Mouse (Mus musculus) frontal cortex, postnatal 25 days (tissue): ENCODE data around the gene Zfp598.
"Not testable (repeated sequence)": the region's sequence is repeated elsewhere in the genome, so short reads cannot be mapped to it uniquely, and the experiment has no call there.

Experiments
- DNase-seq, 2 experiments: peaks; one replicate each; pipeline ENCODE4 v3.0.0; 2022; ENCODE audit warnings: low spot score in 2 of 2

Gene Zfp598

DNA sequence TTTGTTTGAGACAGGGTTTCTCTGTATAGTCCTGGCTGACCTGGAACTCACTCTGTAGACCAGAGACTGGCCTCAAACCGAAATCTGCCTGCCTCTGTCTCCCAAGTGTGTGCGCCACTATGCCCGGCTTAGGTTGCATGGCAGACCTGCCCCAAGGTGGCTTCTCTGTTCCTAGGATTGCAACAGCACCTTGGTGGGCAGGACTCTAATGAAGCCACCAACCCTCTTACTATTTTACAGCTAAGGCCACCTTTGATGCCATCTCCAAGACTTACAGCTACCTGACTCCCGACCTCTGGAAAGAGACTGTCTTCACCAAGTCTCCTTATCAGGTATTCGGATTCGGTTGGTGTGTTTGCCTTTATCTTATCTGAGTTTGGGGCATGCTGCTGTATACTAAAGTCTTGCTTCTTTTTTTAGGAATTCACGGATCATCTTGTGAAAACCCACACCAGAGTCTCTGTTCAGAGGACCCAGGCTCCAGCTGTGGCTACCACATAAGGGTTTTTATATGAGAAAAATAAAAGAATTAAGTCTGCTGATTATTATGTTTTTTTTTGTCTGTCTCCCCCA, 52.0 kb downstream of the Zfp598 start:
- not testable (repeated sequence) for DNase-seq

DNA sequence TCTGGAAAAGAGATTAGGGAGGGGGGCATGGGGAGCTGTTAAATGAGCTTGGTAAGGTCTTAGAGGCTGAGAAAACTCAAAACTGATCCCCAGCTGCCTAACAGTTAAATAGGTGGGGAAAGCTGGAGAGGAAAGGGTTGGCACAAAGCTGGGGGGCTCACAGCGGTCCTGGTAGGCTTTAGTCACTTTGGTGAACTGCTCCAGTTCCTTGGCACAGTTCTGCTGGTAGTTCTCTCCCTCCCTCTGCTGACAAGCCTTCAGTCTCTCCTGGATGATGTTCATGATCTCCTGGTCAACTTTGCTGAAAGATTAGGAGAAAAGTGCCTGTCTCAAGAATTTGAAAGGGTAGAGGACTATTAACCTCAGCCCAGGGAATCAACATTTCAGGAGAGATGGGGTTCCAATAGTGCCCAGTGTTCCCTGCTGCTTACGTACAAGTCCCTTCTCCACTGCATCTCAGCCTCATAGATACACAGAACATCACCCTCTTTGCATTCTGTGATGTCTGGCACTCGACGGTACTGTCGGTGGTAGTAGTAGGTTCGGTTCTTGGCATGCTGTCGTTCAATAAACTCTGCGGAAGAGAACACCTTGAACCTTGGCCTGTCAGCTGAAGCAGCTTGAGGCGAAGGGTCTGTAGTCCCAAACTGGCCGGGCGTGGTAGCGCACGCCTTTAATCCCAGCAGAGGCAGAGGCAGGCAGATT, 52.9 kb downstream of the Zfp598 start:
- no peak for DNase-seq

DNA sequence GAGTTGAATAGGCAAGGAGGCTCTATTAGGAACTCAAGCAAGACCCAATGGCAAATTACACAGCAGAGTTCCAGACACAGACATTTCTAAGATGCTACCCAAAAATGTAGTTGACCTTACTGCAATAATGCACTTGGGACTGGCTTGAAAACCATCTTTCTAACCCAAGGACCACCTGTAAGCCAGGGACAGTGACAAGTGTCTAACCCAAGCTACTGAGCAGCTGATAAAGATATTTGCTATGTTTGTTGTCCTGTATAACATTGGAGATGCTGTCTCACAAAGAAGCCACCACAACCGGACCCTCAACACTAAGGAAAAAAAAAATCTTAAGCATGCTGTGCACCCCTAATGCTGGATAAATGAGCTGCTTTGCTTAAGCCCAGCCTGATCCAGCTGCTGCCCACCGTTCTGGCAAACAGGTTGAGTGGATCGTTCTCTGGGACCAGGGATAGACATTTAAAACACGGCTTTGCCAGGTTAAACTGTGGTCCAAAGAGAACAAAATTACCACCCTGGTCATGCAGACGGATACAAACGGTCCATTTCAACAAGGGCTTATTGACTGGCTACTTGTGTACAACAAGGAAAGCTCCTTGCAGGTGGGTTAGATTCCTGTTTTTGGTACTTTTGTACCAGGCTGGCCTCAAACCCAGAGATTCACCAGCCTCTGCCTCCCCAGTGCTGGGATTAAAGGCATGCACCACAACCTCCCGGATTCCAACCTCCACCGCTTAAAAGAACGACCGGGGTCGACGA, 53.8 kb downstream of the Zfp598 start:
- DNase-seq = no peak

DNA sequence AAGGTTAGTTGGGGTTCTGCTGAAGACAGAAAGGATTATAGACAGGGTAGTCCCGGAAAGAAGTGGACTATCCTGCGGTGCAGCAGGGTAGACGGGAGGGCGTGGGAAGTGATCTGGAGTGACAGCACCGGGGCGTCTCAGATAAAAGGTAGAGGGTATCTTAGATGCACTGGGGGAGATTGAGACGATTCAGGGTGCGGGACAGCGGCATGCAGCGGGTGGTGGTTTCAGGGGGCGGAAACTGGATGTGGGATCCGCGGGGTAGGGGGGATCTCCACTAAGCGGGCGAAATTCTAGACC, 54.3 kb downstream of the Zfp598 start:
- no peak for DNase-seq

DNA sequence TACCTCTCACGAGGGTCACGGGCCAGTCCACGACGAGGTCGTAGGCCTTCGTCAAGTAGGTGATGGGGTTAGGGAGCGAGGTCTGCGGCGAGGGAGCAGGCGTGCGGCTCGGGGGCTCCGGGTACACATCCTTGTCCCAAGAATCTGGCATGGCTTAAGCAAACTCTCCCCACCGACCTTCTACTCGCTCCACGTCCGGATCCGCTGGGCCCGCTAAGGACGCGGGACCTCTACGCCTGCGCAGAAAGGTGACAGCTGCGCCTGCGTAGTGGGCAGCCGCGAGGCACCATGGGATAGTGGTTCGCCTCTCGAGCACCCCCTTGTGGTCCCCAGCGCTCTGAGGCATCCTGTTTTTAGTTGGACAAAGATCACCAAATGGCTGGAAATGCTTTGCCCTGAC, 54.7 kb downstream of the Zfp598 start, which contains the start of gene Ndufb10:
Ndufb10 (minus strand) TSS at position 295 of the 400 bp plus-strand sequence.
- DNase-seq = peak; percentile 95 to 96

DNA sequence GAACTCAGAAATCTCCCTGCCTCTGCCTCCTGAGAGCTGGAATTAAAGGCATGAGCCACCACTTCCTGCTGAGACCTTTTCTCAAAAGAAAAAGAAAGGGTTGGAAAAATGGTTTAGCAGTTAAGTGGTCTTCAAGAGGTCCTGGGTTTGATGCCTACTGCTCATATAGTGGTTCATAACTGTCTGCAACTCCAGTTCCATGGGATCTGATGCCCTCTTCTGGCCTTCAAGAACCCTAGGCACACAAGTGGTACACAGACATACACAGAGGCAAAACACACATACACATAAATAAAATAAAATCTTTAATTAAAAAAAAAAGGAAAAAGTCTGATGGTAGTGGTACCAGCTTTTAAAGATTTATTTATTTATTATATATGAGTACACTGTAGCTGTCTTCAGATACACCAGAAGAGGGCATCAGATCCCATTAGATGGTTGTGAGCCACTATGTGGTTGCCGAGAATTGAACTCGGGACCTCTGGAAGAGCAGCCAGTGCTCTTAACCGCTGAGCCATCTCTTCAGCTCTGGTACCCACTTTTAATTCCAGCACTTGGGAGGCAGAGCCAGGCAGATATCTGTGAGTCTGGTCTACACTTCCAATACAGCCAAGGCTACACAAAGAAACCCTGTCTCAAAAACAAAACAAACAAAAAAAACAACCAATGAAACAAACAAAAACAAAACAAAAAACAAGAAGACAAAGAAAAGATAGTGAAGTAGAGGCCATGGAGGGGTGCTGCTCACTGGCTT, 56.3 kb downstream of the Zfp598 start:
- DNase-seq = no peak

DNA sequence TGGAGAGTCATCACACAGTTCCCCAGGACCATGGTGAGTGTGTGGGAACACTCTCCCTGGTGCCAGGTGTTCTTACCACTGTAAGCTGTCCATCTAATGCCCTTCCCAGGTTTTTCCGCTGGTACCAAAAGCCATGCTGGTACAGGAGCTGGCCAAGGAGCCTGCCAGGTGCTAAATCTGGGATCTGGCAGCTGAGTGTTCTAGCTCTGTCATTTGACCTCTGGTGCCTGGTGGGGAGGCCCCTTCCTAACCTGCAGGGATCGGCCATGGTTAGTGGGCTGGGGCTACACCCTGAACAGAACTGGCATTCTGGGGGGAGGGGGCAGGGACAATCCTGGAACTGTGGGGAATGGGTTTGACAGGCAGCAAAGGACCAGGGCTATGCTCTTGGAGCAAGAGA, 58.1 kb downstream of the Zfp598 start, which contains the start of gene Rpl3l:
Rpl3l (plus strand) TSS at position 203 of the 400 bp plus-strand sequence.
- no peak for DNase-seq

DNA sequence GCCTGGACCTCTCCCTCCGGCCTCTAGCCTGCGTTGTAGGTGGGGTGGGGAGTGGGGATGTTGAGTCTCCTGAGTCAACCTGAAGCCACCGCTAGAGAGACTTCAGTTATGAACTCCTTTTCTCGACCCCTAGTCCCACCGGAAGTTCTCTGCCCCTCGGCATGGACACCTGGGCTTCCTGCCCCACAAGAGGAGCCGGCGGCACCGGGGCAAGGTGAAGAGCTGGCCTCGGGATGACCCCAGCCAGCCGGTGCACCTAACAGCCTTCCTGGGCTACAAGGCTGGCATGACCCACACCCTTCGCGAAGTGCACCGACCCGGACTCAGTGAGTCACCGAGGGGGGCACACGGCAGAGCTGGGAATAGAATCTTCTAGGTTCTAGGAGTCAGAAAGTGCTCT, 58.7 kb downstream of the Zfp598 start:
- no peak for DNase-seq

DNA sequence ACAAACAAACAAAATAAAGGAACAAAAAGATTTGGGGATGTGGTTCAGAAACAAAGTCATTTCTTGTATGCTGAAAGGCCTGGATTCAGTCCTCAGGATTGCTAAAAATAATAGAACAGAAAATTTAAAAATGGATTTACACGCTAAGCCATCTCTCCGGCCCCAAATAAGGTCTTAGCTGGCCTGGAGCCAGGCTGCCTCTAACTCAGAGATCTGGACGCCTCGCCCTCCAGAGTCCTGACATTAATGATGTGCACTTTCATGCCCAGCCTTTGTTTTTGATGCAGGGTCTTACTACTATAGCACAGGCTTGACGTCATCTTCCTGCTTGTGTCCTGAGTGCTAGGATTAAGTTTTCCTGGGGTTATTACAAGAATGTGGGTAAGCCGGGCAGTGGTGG, 59.6 kb downstream of the Zfp598 start:
- DNase-seq = no peak

DNA sequence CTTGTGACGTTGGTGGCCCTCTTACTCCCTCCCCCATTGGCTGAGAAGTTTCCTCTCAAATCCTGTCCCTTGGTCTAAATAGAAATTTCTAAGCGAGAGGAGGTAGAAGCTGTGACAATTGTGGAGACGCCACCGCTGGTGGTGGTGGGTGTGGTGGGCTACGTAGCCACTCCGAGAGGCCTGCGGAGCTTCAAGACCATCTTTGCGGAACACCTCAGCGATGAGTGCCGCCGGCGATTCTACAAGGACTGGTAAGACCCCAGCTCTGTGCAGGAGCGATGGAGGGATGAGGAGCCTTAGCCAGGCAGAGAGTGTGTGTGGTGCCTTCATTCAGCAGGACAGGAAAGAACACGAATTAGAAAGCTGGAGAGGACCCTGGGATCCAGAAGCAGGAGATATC, 61.3 kb downstream of the Zfp598 start:
- DNase-seq = no peak
